Mouse (Mus musculus): ENCODE measurements around the gene Ethe1. TPM values are rescaled to one million over a fixed set of nuclear protein-coding genes. Genes with fewer than 3 reads are reported as not detected.
A peak's percentile ranks its signal among the peaks of the same experiment; 100 is the strongest.

Gene Ethe1
- total RNA-seq (2014; fragmentation: Nextera tagmentation) (12.4 and 19.8 TPM in 2 replicates), total RNA-seq (2017) (8.3 and 11.4 TPM in 2 replicates)

- ATAC-seq (replicated peaks; ENCODE audit: low FRiP score, low TSS enrichment, poor library complexity, severe bottlenecking): no peak
Observed at GRCm38 (mm10) chr7:24587330-24588105, at the start of gene Ethe1, which contains the start of gene Zfp575. Gene Ethe1, plus strand, starts transcription at chr7:24587543. Gene Zfp575, minus strand, starts transcription at chr7:24587641.

GRCm38 (mm10) chr7:24537591-24537990 lies 49.8 kb upstream of the Ethe1 start:
- ATAC-seq (replicated peaks; ENCODE audit: low FRiP score, low TSS enrichment, poor library complexity, severe bottlenecking): no peak

DNA sequence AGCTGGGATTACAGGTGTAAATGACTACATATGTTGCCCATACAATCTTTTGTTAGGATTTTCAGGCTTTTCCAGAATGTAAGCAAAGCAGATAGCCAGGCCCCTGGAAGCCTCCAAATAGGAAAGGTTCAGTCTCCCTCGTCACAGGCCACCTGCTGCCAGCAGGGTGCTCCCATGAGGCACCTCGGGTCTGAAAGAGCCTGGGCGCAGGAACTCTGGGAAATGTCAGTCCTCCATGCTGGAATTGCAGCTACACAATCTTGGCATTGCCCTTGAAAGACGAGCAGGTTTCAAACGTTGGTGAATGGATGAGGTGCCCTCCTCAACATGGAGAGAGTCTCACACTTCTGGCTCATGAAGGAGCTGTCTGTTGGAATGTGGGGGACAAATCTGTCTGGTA lies 49.2 kb upstream of the Ethe1 start:
- no peak for ATAC-seq (replicated peaks; ENCODE audit: low FRiP score, low TSS enrichment, poor library complexity, severe bottlenecking)

DNA sequence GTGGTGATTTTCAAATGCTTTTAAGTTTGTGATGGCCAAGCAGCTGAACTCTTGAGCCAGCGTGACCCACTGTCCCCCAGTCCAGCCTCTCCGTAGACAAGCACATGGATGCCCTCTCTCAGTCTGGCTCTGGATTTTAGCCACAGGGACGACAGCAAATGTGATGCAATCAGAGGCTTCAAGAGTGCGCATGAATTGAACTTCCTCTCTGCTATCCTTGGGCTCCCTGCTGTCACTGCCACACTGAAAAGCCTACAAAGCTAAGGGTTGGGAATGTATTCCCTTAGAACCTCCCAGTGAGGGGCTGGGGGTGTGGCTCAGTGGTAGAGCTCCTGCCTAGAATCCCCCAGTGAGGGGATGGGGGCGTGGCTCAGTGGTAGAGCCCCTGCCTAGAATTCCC lies 48.6 kb upstream of the Ethe1 start:
- no peak for ATAC-seq (replicated peaks; ENCODE audit: low FRiP score, low TSS enrichment, poor library complexity, severe bottlenecking)

DNA sequence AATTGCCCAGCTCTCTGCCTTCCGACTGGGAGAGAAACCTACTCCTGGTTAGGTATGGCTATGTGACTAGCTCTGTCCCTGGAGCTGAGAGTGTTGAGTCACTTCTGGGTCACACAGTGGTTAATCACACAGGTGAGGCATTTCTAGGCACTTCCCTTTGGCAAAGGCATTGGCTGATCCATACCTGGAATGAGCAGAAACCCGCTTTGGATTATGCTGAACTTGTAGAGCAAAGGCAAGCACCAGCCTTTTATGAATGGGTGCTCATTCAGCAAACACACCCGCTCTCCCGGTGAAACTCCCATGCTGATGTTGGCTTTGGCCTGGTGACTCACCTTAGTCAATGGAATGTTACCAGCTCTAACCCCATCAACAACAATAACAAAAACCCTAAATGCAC lies 47.7 kb upstream of the Ethe1 start:
- no peak for ATAC-seq (replicated peaks; ENCODE audit: low FRiP score, low TSS enrichment, poor library complexity, severe bottlenecking)

GRCm38 (mm10) chr7:24544506-24544905 lies 42.8 kb upstream of the Ethe1 start:
- no peak for ATAC-seq (replicated peaks; ENCODE audit: low FRiP score, low TSS enrichment, poor library complexity, severe bottlenecking)

DNA sequence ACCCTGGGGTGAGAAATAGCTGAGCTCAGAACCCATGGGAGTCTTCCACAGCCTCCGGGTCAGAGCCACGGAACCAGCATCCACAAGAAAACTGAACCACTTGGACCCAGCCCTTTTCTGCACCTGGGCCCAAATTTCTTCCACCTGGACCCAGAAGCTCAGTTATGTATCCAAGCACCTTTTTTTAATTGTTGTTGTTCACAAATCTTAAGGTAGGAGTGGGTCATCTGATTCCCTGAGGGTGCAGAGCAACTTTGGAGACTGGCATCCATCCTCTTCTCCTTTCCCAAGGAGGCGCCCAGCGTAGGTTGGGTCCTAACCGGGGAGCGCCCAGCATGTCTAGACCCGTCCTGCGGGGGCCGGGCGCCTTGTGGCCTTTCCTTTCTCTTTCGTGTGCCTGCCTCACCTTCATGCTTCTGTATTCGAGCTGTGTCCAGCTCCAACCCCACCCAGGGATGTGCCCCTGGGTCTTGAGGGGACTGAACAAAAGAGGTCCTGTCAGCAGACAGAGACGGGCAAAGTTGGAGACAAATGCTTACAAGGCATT lies 41.2 kb upstream of the Ethe1 start, which contains the start of the genes Pinlyp and Xrcc1:
Pinlyp (minus strand) TSS at position 51 of the 547 bp plus-strand sequence.
Xrcc1 (plus strand) TSS at position 222 of the 547 bp plus-strand sequence.
- ATAC-seq (replicated peaks; ENCODE audit: low FRiP score, low TSS enrichment, poor library complexity, severe bottlenecking): 0 out of 2 replicates have a peak, but pooled peaks have one; percentile 6

DNA sequence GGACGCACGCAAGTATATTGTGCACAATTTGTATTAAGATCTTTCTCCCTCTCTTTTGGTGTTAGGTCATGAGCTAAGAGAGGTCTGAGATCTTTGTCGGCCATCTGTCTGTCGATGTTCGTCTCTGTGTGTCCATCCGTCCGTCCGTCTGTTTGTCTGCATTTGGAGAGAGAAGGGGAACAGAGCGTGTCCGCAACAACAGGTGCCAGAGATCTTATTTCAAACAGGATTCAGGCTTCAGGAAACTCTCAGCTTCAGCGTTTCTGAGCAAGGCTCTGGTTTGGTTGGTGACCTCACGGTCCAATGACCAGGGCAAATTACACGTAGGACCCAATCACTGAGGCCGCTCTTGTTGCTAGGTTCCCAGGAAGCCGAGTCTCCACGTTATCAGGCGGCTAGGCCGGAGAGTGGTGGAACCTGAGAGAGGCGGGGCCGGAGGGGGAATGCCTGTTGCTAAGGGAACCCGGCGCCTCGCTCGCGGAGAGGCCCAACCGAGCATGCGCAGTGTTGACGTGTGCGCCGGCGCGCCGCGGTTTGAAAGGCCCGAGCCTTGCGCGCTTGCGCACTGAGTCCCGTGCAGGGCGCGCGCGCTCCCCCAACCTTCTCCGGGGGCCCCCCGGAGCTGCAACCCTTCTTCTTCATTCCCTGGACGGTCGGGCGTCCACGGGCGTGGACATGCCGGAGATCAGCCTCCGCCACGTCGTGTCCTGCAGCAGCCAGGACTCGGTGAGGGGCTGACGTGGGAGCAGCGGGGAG lies 40.5 kb upstream of the Ethe1 start:
- ATAC-seq (replicated peaks; ENCODE audit: low FRiP score, low TSS enrichment, poor library complexity, severe bottlenecking): peak; percentile 100

- ATAC-seq (replicated peaks; ENCODE audit: low FRiP score, low TSS enrichment, poor library complexity, severe bottlenecking): no peak
Observed at GRCm38 (mm10) chr7:24547534-24548036, 39.8 kb upstream of the Ethe1 start.

- ATAC-seq (replicated peaks; ENCODE audit: low FRiP score, low TSS enrichment, poor library complexity, severe bottlenecking): no peak
Observed at GRCm38 (mm10) chr7:24551985-24552759, 35.2 kb upstream of the Ethe1 start.

DNA sequence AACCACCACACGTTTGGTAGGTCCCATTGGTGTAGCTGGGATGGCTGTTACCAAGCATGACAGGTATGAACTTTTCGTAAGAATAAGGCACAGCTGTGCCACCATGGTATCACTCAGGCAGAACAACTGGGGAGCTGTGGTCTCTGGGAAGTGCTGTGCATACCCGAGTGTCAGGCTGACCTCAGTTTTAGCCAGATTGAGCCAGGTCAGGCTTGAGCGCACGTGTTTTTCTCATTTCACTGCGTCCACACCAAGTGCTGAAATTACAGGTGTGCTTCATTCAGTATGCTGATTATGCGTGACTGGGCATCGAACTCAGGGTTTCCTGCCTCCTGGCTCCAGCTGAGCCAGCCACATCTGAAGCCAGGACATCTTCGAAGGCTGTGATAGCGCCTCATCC lies 31.6 kb upstream of the Ethe1 start:
- no peak for ATAC-seq (replicated peaks; ENCODE audit: low FRiP score, low TSS enrichment, poor library complexity, severe bottlenecking)

DNA sequence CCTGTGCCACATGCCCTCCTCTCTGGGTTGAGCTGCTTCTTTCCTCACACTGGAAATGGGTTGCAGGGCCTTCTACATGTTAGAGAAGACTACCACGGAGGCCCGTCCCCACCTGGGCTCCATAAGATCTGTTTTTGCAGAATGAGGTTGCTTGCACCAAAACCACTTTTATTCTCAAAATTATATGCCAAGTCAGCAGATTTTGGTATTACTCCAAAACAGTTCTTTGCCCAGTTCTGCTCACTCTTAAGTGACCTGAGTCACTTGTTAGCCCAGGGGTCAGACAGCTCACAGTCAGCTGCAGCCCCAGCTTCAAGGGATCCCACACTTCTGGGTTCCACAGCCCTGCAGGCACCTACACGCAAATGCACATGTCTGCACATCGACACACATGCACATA lies 25.9 kb upstream of the Ethe1 start:
- ATAC-seq (replicated peaks; ENCODE audit: low FRiP score, low TSS enrichment, poor library complexity, severe bottlenecking): no peak

DNA sequence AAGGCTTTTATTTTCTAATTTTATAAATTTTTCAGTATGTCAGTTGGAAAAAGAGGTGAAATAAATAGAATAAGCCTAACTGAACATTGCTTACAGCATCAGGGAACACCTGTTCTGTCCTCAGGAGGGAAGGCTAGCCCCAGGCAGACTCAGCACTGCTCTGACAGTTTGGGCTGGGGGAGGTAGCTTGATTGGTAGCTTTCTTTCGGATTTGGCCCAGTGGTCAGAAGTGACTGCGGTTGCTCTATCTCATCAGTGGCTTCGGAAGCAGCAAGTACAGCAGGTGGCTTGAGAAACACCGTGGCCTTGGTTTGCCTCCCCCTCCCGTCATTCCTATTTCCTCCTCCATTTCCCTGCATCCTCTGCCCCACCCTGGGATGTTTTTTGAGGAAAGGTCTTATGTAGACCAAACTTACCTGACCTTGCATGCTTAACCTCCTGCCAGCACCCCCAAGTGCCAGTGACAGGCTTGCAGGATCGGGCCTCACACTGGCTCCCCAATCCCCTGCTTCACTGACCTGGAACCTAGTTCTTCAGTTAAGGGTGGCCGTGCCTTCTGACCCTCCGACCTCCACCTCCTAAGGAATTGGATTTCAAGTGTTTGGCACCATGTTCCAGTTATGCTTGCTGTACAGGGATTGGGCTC lies 24.0 kb upstream of the Ethe1 start:
- no peak for ATAC-seq (replicated peaks; ENCODE audit: low FRiP score, low TSS enrichment, poor library complexity, severe bottlenecking)

DNA sequence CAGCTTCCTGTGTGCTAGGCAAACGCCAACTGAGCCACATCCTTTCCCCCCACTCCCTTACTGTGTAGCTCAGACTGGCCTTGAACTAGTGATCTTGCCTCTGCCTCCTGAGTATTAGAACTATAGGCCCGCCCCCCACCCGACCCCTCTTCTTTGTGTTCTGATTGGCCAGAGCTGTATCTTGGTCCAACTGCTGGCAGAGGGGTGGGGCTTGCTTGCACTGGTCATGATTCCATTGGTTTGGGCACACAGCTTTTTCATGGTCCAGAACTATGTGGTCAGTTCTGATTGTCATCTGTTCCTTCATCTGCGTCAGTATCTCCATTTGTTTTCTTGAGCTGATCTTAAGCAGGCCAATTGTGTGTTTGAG lies 23.5 kb upstream of the Ethe1 start:
- ATAC-seq (replicated peaks; ENCODE audit: low FRiP score, low TSS enrichment, poor library complexity, severe bottlenecking): no peak

DNA sequence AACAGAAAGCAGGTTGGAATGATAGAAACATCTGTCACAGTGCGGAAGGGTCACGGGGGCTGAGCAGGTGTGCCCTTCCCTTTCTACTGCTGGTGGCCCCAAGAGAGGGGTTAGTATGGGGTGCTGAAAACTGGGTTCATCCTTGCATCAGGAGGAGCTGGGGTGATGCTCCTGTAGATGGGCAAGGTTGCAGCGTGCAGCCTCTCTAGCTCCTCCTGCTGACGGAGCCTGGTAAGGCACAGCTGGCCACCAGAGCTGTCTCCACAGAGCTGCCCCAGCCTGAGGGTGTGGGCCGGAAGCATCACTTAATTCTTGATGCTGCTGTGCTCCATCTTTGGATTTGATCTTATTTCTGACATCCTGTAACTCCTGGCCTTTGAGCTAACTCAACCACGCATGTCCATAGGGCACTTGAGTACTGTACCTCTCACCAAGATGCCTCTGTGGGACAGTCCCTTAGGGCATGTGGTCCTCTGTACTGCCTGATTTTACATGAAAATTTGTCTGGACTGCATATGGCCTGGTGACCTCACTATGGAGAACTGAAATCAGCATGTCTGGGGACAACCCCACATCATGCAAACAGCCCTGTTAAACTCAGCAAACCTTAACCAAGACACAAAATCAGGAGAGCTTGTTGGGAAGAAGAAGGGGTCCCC lies 22.6 kb upstream of the Ethe1 start:
- ATAC-seq (replicated peaks; ENCODE audit: low FRiP score, low TSS enrichment, poor library complexity, severe bottlenecking): peak; percentile 94

GRCm38 (mm10) chr7:24565627-24566026 lies 21.7 kb upstream of the Ethe1 start:
- no peak for ATAC-seq (replicated peaks; ENCODE audit: low FRiP score, low TSS enrichment, poor library complexity, severe bottlenecking)

DNA sequence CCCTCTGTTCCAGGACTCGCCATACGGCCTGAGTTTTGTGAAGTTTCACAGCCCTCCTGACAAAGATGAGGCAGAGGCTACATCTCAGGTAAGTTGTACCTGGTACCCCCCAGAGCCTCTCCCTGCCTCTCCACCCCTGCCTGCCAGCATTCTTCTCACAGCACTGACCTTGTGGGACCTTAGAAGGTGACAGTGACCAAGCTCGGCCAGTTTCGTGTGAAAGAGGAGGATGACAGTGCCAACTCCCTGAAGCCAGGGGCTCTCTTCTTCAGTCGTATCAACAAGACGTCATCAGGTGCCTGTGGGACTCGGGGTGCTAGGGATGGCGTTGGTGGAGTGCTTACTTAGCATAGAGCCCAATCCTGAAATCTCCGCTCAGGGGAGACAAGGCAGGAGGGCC lies 21.1 kb upstream of the Ethe1 start:
- no peak for ATAC-seq (replicated peaks; ENCODE audit: low FRiP score, low TSS enrichment, poor library complexity, severe bottlenecking)

GRCm38 (mm10) chr7:24568512-24568911 lies 18.8 kb upstream of the Ethe1 start:
- no peak for ATAC-seq (replicated peaks; ENCODE audit: low FRiP score, low TSS enrichment, poor library complexity, severe bottlenecking)
